Mouse (Mus musculus) erythroid progenitor cell, adult 5-6 weeks (primary cell): ENCODE data around the gene Slc7a7. TPM values are rescaled to one million over a fixed set of nuclear protein-coding genes. Genes with fewer than 3 reads are reported as not detected.
"Not testable (repeated sequence)": the region's sequence is repeated elsewhere in the genome, so short reads cannot be mapped to it uniquely, and the experiment has no call there.

Source experiments
- ATAC-seq: replicated peaks from 2 replicates; pipeline ENCODE4 v1.8.0; 2016; ENCODE audit warnings: moderate number of reproducible peaks, mild to moderate bottlenecking, moderate TSS enrichment, inconsistent platforms; ENCODE audit not compliant: poor library complexity, low FRiP score, severe bottlenecking
- total RNA-seq, 2 experiments: library from RNA; stranded (forward) in 1 of 2; stranded (reverse) in 1 of 2; fragments of 150-400 nt in 1 of 2; fragments of 186-747, 209-891 nt in 1 of 2; gene quantifications; 2 replicates each; pipeline versions ENCODE4 v1.2.3 to v1.2.4; 2015 to 2017; ENCODE audit warnings: low replicate concordance in 2 of 2

Slc7a7 gene
- total RNA-seq, 2 experiments from 2014 or later: 1.4 to 1.7 TPM

GRCm38 (mm10) chr14:54382641-54383040 lies 34.9 kb downstream of the Slc7a7 start:
- ATAC-seq: no peak

- no peak for ATAC-seq
Observed at GRCm38 (mm10) chr14:54381816-54382215, 35.8 kb downstream of the Slc7a7 start.

- ATAC-seq: no peak
Observed at GRCm38 (mm10) chr14:54380616-54381015, 37.0 kb downstream of the Slc7a7 start.

GRCm38 (mm10) chr14:54379571-54379970 lies 38.0 kb downstream of the Slc7a7 start:
- no peak for ATAC-seq

GRCm38 (mm10) chr14:54377166-54377565 lies 40.4 kb downstream of the Slc7a7 start:
- no peak for ATAC-seq

GRCm38 (mm10) chr14:54375916-54376315 lies 41.7 kb downstream of the Slc7a7 start:
- peak; percentile 61; the same call in 1 of the 2 replicates for ATAC-seq

GRCm38 (mm10) chr14:54372923-54373322 lies 44.7 kb downstream of the Slc7a7 start:
- ATAC-seq: no peak

GRCm38 (mm10) chr14:54371460-54371859 lies 46.1 kb downstream of the Slc7a7 start:
- no peak for ATAC-seq

- no peak for ATAC-seq
Observed at GRCm38 (mm10) chr14:54370595-54370994, 47.0 kb downstream of the Slc7a7 start.

GRCm38 (mm10) chr14:54369372-54369771 lies 48.2 kb downstream of the Slc7a7 start:
- ATAC-seq: no peak

- no peak for ATAC-seq
Observed at GRCm38 (mm10) chr14:54367429-54368060, 50.0 kb downstream of the Slc7a7 start.

- no peak for ATAC-seq
Observed at GRCm38 (mm10) chr14:54366581-54366980, 51.0 kb downstream of the Slc7a7 start.

GRCm38 (mm10) chr14:54365026-54365645 lies 52.4 kb downstream of the Slc7a7 start:
- ATAC-seq: no peak

GRCm38 (mm10) chr14:54363156-54363555 lies 54.4 kb downstream of the Slc7a7 start:
- no peak for ATAC-seq

GRCm38 (mm10) chr14:54360577-54361340 lies 56.8 kb downstream of the Slc7a7 start, which contains the start of gene Oxa1l:
Oxa1l (plus strand) TSS chr14:54360834.
- ATAC-seq: peak; percentile 92

- ATAC-seq: no peak
Observed at GRCm38 (mm10) chr14:54354406-54354805, 63.2 kb downstream of the Slc7a7 start.

GRCm38 (mm10) chr14:54352314-54352713 lies 65.3 kb downstream of the Slc7a7 start:
- ATAC-seq: peak; percentile 60

- ATAC-seq: not testable (repeated sequence)
Observed at GRCm38 (mm10) chr14:54350773-54351541, 66.6 kb downstream of the Slc7a7 start.

- ATAC-seq: not testable (repeated sequence)
Observed at GRCm38 (mm10) chr14:54341807-54342206, 75.8 kb downstream of the Slc7a7 start.

GRCm38 (mm10) chr14:54340836-54341235 lies 76.7 kb downstream of the Slc7a7 start:
- no peak for ATAC-seq
